Mouse (Mus musculus) granulocyte monocyte progenitor cell, adult 5-6 weeks (primary cell): ENCODE results near the gene Lmo1. TPM values are rescaled to one million over a fixed set of nuclear protein-coding genes. Genes with fewer than 3 reads are reported as not detected.

Experiments
- ATAC-seq: replicated peaks from 2 replicates; pipeline ENCODE4 v1.8.0; 2016; ENCODE audit warnings: mild to moderate bottlenecking, moderate TSS enrichment, inconsistent platforms; ENCODE audit not compliant: poor library complexity, severe bottlenecking
- total RNA-seq, 2 experiments: library from RNA; stranded (forward) in 1 of 2; stranded (reverse) in 1 of 2; fragments of 200-712, 200-1000 nt in 1 of 2; fragments of >200 nt in 1 of 2; fragmentation: Nextera tagmentation in 1 of 2; gene quantifications; 2 replicates each; pipeline ENCODE4 v1.2.3; 2014 to 2017

Gene Lmo1
- total RNA-seq, 2 experiments from 2014 or later, result 9.4 to 23.7 TPM

DNA sequence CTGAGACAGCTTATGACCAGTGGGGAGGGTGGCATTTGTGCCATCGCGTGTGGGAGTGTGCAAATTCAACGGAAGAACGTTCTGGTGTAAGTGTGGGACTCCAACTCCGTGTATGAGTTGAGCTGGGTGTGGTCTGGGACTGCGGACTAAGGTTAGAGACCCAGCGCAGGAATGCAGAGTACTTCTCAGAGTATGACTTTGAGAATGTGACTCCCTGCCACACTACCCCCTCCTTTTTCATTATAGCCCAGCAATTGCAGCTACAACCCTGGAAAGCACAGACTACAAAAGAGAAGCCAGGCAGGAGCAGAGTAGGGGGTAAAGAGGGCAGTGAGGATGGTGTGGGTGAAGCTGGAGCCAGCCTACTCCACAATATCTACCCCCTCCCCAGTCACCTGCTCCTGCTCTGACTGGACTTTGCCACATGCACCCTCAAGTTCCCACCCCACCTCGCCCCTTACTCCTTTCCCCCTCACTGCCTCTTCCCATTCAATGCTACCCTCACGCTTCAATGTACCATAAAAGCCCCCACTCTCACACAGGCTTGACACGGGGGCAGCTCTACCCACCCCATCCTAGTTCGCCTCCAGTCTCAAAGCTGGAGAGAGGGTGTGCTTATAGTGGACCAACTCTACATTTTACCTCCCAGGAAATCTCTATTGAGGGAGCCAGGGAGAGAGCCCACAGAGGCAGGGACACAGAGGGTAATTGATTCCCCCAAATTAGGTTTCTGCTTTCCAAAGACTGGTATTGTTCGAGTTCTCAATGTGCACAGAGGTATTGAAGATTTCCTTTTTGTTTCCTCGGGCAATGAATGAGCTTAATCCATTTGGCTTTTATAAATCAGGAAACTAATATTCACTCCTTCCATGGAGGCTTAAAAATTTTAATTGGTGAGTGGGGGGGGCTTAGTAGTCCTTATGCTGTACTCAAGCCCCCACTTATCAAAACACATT, 941 bp upstream of the Lmo1 start:
- peak; percentile 16; the same call in 1 of the 2 replicates for ATAC-seq

DNA sequence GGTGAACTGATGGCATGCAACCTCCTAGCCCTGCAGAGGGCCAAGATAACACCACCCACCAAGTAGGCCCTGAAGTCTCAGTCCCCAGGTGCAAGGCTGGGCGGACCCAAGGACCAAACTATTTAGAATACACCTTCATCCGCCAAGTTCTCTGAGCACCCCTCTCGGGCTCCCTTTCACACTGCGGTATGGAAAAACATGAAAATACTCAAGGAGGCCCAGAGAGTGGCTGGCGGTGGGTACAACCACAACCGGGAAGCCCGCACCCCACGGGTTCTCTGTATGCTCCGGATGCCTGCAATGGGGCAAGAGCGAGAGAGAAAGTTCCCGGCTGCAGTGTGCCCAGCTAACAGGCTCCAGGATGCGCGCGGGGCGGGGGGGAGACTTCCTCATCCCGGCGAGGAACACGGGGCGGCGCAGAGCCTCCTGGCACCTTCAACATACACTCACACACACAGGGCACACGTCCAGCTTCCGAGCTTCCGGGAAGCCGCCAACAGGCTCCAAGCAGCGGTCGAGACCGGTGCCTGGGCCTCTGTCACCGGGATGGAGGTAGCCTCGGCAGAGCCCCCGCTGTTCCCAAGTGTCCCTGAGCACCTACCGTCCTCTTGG, 564 bp downstream of the Lmo1 start:
- peak; percentile 75 for ATAC-seq

DNA sequence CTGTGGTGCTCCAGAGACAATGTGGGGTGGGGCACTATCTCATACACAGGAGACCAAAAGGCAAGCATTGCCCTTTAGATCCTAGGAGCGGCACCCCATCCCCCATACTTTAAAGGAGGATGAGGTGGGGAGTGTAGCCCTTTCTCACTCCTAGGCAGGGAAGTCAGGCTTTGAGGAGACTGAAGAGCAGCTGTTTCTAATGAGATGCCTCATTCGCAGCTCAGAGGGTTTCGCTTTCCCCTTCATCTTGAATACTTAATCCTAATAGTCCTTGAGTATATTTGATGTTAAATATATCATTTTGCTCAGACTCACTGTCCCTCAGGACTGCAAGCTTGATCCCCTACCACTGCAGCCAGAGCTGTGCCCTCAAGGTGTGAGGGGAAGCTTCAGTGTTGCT, 3.1 kb downstream of the Lmo1 start:
- no peak for ATAC-seq

DNA sequence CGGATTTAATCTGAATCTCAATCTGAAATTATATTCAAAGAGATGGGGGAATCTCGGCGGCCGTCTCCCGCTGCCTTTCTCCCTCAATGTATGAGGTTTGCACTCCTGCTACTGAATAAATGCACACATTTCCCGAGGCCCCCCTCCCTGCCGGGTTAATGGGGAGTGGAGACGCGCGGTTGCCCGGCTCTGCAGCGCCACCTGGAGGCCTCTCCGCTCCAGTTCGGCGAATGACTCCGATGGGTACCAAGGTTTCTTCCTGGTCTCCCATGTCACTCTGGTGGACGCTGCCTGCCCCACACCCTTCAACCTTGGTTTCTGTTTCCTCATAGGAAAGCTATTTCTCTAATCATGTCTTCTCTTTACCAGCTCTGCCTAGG, 4.6 kb downstream of the Lmo1 start:
- ATAC-seq, result peak; percentile 78

DNA sequence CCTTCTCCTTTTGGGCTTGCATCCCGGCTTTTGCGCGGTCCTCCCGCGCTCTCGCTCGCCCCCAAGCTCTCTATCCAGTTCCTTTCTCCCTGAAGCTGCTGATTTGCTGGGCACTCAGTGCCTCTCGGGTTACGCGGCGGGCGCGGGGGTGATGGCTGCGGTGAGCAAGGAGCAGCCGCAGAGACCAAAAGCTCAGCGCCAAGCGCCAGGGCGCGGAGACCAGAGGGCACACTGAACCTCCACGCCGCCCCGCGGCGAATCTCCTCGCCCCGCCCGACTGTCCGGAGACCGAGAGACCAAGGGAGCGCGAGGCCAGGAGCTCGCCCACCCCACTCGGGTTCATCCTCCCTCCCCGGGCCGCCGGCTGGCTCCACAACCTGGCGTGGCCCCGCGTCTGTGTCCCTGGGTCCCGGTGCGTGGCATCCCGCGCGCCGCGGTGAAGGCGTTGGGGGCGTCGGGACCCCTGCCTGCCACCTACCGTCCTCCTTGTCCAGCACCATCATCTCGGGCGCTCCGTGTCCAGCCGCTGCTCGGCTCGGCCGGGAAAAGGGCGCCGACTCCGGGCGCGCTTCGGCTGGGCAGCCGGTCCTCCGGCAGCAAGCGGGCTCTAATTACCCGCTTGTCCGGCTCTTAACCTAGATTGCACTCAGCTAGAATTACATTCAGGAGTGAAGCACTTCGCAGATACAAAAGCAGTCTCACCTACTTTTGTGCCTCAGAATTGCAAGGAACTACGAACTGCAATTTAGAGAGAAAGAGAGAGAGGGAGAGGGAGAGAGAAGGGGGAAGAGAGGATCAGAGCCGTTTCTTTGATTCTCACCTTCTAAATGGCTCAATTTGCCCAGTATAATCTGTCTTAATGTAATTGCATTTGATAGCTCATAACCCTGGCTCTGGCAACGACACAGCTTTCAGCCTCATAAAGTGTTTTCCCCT, 5.2 kb downstream of the Lmo1 start:
- 0 out of 2 replicates have a peak, but pooled peaks have one; percentile 10 for ATAC-seq

DNA sequence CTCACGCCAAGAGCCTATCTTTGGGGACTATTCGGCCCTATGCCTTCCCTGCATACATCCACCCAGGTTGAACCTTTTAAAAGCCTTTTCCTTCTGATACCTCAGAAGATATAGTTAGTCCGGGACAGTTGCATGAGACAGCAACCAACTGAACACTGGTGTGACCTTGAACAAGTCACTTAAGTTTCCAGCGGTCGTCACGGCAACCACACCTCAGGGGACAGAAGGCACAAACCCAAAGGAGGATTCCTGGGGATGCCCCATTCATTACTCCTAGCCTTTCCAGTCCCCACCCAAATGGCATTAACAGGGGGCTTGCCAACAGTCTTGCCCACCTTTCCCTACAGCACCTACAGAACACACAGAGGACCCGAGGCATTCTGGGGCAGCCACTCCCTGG, 6.3 kb downstream of the Lmo1 start:
- no peak for ATAC-seq

DNA sequence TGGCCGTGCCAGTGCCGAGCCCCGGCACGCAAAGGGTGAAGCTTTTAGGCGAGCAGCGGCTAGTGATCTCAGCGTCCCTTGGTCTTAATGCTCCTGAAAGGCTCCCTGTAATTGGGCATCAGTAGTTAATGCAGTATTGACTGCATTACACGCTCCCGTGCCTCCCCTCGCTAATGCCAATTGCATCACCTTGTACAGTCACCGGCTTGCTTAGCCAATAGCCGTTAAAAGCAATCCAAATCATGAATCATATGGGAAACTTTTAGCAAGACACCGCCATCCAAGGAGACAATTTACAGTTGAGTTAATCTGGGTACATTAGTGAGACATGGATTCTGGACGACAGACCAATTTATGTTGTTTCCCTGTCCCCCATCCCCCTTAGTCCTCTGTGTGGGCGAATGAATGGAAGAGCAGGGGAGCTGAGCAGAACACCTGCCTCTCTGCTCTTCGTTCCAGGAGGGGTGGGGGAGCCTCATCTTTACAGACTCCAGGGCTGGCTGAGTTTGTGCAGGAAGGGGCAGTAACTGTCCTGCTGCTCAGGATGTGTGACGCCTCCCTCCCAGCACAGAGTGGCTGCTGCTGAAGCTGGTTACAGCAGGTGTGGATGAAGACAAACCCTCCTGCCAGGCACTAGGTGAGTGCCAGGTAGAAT, 8.9 kb downstream of the Lmo1 start:
- ATAC-seq, result no peak

DNA sequence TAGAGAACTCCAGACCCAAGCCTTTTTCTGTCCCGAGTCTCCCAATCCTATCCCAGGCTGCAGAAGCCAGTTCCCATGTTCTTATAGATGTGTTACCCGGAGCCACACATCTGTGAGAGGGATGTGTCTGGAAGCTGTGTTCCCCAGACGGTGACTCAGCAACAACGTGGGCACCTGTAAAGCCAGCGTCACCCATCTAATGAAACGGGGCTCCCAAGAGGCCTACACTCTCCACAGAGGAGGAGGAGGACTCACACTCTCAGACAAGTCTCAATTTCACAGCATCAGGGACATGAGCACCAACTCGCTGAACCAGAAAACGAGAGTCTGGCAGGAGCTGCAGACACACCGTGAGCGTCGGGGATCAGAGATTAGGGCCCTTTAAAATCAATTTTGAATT, 20.7 kb downstream of the Lmo1 start:
- ATAC-seq, result no peak

DNA sequence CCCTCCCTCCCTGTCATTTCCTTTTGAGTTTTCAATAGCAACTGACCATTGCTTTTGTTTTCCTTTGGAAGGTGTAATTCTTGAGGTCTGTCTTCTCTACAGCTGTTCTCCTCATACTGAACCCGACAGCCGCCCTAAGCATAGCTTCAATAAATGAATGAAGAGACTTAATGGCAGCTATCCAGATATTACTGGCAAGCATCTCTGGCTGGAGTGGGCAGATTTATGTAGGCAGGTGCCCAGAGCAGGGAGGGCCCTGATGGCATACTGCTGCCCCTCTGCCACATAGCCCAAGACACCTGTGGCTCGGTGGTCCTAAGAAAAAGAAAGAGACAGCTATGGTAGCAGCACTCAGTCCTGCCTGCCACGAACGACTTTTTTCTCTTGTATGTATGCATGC, 21.5 kb downstream of the Lmo1 start:
- ATAC-seq, result no peak

DNA sequence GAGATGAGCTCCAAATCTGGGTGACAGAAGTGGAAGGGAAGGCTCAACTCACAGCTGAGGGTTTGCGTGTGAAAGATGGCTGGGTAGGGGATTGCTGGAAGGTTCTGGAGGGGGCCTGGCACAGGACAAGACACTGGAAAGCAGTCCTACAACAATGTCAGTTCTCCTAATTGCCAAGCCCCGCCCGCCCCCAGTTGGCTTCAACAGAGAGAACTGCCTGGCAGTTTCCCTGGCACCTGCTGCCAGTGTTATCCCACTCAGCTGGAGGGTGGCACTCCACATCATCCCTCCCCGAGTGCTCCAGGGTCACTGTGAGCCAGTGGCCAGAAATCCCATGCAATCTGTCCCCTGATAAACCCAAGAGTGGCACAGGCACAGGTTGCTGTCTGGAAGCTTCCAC, 23.9 kb downstream of the Lmo1 start:
- ATAC-seq, result no peak

DNA sequence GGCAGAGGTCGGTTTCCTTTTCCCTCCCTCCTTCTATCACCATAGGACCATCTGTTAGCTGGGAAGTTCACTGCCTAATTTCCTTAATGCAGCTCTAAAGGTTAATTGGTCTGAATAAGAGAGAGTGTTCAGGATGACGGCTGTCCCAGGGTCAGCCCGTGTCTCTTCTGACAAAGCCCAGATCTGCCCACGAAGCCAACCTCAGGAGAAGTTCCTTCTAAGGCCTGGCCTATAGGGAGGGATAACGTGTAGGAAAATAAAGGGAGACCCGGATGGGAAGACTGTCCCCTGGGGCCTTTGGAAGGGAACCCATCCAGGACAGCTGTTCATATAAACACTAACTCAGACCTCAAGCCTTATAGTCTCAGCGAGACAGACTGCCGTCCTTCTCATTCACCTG, 29.8 kb downstream of the Lmo1 start:
- ATAC-seq, result no peak

DNA sequence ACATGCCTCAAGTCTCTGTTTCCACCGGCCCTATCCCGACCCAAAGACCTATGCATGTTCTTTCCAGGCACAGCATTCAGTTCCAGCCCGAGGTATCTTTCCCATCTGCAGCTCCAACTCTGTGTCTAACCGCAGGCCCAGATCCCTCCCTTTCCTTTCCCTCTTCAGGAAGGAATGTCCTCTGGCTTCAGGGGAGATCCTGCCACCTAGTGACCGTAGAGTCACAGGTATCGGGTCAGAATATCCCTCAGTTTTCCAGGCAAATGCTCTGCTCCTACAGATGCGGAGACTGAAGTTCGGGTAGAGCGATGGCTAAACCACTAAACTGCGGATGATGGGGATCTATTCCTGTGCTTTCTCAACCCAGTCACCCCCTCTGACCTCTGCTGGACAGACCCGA, 30.3 kb downstream of the Lmo1 start:
- no peak for ATAC-seq

DNA sequence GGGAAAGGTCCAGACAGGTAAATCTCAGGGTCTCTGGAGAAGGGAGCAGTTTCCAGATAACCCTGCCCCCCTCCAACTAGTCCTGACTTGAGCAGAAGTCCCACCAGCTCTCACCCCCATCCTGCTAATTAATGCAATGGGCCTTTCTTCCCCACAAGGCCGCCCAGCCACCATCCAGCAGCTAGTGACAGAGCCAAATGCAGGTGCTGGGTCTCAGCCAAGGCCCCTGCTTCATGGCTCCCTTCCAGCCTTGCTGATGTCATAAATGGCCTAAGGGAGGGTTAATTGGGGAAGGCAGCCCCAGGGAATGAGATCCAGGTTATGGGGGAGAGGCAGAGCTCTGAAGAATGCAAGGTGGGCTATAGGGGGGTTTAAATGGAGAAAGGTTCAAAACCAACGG, 32.4 kb downstream of the Lmo1 start:
- ATAC-seq, result no peak

DNA sequence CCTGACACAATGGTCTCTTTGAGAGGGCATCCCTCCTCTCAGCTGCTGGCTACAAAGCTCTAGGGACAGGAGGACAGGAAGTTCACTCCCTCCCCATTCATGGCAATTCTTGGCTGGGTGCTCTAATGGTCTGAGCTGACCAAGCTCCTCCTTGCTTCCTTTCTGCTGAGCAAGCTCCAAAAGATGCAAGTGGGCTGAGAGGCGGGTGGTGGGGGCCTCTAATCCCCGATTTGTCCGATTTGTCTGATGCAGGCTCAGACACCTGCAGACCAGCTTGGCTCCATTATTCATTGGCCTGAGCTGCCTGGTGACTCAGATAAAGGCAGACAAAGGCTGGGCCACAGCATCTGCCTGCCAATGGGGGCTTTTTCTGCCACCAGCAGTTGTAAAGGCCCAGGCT, 33.3 kb downstream of the Lmo1 start:
- ATAC-seq, result no peak

DNA sequence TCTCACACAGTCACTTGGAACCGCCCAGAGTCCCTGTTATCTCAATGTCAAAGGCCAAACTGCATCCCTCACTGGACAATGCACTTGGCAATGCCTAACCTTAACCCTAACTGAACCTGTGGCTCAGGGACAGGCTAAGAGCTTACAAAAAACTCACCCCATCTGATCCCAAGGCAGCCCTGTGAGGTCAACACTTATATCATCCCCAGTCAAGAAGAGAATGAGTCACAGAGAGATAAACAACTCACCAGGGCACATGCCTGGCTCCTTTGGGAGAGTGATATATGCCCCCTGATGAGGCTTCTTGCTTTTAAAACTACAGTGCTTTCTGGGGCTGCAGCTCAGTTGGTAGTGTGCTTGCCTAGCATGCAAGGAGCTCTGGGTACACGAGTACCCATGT, 34.0 kb downstream of the Lmo1 start:
- ATAC-seq, result no peak

DNA sequence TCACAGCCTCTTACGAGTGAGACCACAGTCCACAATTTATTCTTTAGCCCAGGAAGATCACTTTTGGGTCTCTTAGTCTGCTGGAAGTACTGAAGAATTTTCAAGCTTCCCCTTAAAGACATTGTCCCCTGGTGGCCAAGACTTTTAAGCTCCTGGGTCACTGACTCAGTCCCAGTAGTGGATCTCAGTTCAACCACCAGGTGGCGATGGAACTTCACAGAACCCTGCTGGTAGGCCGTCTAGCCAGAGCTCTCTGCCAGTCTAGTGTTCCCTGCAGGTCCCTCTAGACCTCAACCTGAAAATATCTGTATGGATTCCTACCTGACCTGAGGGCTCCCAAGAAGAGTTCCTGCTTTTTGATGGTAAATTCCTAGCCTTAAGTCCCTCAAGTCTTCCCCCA, 35.6 kb downstream of the Lmo1 start:
- ATAC-seq, result peak; percentile 94

DNA sequence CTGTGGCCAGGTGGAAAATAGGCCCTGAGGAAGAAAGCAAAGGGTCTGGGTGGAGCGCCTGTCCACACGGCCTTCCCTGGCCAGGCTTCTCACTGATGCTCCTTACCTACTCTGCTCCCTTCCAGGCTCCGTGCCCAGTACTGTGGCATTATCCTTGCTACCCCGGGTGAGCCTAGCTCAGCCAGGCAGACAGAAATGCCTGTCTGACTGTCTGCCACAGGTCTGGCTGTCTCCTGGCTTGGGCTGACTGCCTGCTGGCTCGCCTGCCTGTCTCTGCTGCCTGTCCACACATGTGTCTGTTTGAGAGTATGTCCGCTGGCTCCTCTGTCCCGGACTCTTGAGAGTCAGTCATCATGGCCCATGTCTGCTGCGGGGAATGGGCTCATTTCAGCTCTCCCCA, 37.6 kb downstream of the Lmo1 start:
- ATAC-seq, result no peak

DNA sequence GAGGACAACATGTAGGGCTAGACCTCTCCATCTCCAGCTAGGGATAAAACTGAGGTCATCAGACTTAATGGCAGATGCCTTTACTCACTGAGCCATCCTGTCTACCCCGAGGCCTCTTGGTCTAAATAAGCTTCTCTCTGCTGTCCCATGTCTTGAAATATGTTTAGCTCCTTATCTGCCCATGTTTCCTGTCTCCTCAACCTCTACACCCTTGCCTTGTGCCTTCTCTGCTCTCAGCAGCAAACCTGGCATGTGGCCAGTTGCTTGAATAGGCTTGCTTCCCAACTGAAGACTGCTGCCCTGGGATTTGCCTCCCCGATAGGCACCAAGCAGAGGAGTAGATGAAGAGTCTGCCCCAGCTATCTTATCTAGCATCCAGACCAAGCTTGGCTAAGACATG, 43.4 kb downstream of the Lmo1 start:
- ATAC-seq, result no peak

DNA sequence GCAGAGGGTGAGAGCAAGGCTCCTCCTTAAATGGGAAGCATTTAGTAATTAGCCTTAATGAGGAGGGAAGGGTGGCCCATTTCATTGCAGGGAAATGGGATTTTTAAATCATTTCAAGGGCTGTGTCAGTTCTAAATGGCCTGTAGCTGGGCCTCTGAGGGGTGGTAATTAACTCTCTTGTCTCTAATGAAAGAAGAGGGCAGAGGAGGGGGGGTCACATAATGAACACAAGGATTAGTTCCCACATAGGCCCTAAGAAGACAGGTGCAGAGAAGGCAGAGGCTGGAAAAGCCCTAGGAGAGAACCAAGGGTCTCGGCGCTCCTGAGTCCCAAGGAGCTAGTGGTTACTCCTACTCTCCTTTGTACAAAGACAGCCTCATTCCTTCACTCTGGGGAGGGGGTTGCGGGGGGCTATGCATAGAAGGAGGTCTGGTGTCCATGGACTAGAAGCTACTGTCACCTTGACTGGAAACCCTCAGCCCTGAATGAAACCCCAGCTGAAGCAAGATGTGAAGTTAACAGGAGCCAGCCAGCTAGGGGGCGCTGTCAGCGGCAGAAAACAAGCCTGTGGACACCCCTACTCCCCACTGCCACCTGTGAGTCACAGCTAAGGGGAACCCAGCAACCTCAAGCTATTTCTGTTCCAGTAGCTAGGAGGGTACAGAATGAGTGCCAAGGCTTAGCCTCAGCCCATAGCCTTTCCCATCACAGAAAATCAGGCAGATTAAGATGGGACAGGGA, 44.9 kb downstream of the Lmo1 start:
- ATAC-seq, result no peak

DNA sequence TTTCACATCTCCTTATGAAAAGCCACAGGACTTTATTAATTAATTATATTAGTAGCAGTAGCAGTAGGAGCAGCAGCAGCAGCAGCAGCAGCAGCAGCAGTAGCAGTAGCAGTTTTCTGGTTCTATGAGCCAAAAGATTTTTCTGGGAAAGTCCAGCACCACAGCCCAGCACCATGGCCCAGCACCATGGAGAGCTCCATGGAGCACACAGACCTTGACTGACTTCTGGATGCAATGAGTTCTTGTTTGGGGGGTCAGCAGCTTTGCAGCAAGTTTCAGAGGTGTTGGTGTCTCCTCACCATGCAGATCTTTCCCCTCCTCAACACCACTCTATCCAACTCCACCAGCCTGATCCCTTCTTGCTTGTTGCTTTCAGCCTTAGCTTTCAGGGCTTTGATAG, 45.6 kb downstream of the Lmo1 start:
- ATAC-seq, result no peak
